Mouse (Mus musculus) neural tube, embryonic 15.5 days (tissue): ENCODE measurements around the gene Ddx24. TPM values are rescaled to one million over a fixed set of nuclear protein-coding genes. Genes with fewer than 3 reads are reported as not detected.

Experiments
- ATAC-seq: fragments of 200-750 bp; cut with Nextera tagmentation; 2 replicates; pipeline ENCODE4 v1.8.0; 2017; ENCODE audit warnings: mild to moderate bottlenecking, moderate TSS enrichment, moderate library complexity; ENCODE audit not compliant: low FRiP score
- H3K27ac ChIP-seq: fragments of 300-500 bp; sonication (generic); replicated peaks from 2 replicates; pipeline ENCODE4 v1.5.1; 2015; ENCODE audit warnings: mild to moderate bottlenecking, inconsistent platforms
- H3K27me3 ChIP-seq: fragments of 300-500 bp; sonication (generic); replicated peaks from 2 replicates; pipeline ENCODE4 v1.6.1; 2015; ENCODE audit warnings: inconsistent platforms
- H3K36me3 ChIP-seq: fragments of 300-500 bp; sonication (generic); 2 replicates; pipeline ENCODE4 v1.6.1; 2015; ENCODE audit warnings: inconsistent platforms
- H3K4me1 ChIP-seq: fragments of 300-500 bp; sonication (generic); 2 replicates; pipeline ENCODE4 v1.6.1; 2015; ENCODE audit warnings: inconsistent platforms
- H3K4me2 ChIP-seq: fragments of 300-500 bp; sonication (generic); 2 replicates; pipeline ENCODE4 v1.6.1; 2015; ENCODE audit warnings: inconsistent platforms, mild to moderate bottlenecking, moderate library complexity
- H3K4me3 ChIP-seq: fragments of 300-500 bp; sonication (generic); replicated peaks from 2 replicates; pipeline ENCODE4 v1.5.1; 2015; ENCODE audit warnings: mild to moderate bottlenecking, inconsistent platforms
- H3K9ac ChIP-seq: fragments of 300-500 bp; sonication (generic); replicated peaks from 2 replicates; pipeline ENCODE4 v1.6.1; 2015; ENCODE audit warnings: mild to moderate bottlenecking, inconsistent platforms
- H3K9me3 ChIP-seq: fragments of 300-500 bp; sonication (generic); replicated peaks from 2 replicates; pipeline ENCODE4 v1.6.1; 2016; ENCODE audit warnings: inconsistent platforms
- WGBS: fragments of 180-500 bp; shearing (Covaris S2); methylation state at CpG from one replicate; pipeline ENCODE4 v1.1.7; 2015; ENCODE audit warnings: mixed read lengths; 5-methylcytosine and 5-hydroxymethylcytosine counted together
- polyA plus RNA-seq: library from polyadenylated mRNA; unstranded; fragments of >200 nt; fragmentation: Nextera tagmentation; extraction: Ambion mirVana; gene quantifications from 2 replicates; pipeline ENCODE4 v1.2.1, GENCODE M21; 2015

Ddx24 gene
- polyA plus RNA-seq, 1 experiment from 2014 or later = 181 TPM

DNA sequence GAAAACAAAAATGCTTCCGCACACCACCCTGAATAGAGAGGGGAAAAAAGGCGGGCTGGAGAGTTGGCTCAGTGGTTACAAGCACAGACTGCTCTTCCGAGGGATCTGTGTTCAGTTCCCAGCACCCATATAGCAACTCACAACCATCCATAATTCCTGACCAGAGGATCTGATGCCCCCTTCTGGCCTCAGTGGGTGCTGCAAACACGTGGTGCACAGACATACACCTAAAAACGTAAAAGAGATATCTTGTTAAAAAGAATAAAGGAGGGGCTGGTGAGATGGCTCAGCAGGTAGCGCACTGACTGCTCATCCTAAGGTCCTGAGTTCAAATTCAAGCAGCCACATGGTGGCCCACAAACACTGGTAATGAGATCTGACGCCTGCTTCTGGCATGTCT, 1.1 kb upstream of the Ddx24 start:
- no peaks in the 10 kb centered on the region for H3K9me3 ChIP-seq
- peaks cover 31% of the 10 kb centered on the region for H3K4me1 ChIP-seq
- H3K9ac ChIP-seq = no peak overlapping the region
- 91% methylated on average over 7 of the region's 7 CpGs for whole genome bisulfite sequencing
- H3K27ac ChIP-seq = no peak overlapping the region
- H3K4me2 ChIP-seq = no peak overlapping the region
- no peak for ATAC-seq
- H3K4me3 ChIP-seq = no peak overlapping the region
- H3K36me3 ChIP-seq = peaks cover 8% of the 10 kb centered on the region
- no peaks in the 10 kb centered on the region for H3K27me3 ChIP-seq

DNA sequence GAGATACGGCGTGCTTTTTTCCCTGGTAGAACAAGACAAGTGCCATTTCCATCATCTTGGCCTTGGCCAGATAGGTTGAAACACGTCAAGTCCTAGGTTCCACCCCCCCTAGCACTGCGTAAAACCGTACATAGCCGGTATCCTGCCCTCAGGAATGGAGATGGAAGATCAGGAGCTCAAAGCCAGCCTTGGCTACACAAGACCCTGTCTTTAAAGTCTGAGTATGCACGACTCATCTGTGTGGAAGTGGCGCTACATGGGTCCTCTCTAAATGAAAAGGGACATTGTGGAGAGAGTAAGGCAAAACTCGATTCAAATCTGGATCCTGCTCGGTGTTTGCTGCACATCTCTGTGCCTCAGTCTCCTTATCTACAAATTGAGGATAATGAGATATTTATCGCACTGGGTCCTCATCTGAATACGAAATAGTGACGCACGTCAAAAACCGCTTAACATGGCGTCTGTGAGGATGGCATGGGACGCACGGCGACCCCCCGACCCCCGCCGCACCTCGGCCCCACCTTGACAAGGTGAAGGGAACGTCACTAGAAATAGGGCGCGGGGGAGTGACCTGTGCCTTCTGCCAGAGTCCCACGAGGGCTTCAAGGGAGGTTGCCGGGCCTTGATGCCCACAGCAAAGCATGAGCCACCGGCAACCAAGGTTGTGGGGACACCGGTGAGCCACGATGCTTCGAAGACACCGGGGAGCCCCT, 458 bp downstream of the Ddx24 start:
- Histone ChIP-seq H3K9ac (peak overlapping the region; percentile 97), H3K36me3 (peaks cover 8% of the 10 kb centered on the region), H3K27me3 (no peaks in the 10 kb centered on the region), H3K4me2 (peak overlapping the region; percentile 86), H3K27ac (peak overlapping the region; percentile 84), H3K9me3 (no peaks in the 10 kb centered on the region), H3K4me3 (peak overlapping the region; percentile 96), H3K4me1 (peaks cover 42% of the 10 kb centered on the region)
- 9% methylated on average over 33 of the region's 33 CpGs for WGBS
- peak; percentile 53 for ATAC-seq

GRCm38 (mm10) chr12:103408144-103408543, 17.5 kb downstream of the Ddx24 start:
- no peak for ATAC-seq
- WGBS = 97% methylated on average over 10 of the region's 10 CpGs
- H3K27me3 ChIP-seq = no peaks in the 10 kb centered on the region
- H3K4me2 ChIP-seq = no peak overlapping the region
- peaks cover 96% of the 10 kb centered on the region for H3K36me3 ChIP-seq
- no peak overlapping the region for H3K27ac ChIP-seq
- H3K9ac ChIP-seq = no peak overlapping the region
- no peaks in the 10 kb centered on the region for H3K9me3 ChIP-seq
- H3K4me3 ChIP-seq = no peak overlapping the region
- no peaks in the 10 kb centered on the region for H3K4me1 ChIP-seq

DNA sequence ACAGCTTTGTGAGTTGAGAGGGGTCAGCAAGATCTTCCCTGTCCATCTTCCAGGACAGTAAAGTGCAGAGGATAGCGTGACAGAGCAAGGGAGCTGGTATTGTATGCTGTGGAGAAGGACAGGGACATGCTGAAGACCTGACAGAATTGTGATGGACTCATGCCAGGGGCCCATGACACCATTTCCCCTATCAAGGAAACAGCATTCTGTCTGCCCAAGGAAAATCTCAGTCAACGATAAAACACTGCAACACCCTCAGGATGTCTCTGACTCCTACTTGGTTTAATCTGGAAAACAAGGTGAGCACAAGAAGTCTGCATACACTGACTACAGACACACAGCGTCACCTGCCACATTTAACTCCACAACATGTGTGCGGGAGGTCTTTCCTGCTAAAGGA, 17.9 kb downstream of the Ddx24 start, which contains the start of gene 9330161L09Rik:
Gene 9330161L09Rik (minus strand): TSS at position 101 of the 400 bp plus-strand sequence.
- H3K9ac ChIP-seq = no peak within 1 kb of the TSS
- H3K9me3 ChIP-seq = no peaks in the 10 kb centered on the region
- no peak within 1 kb of the TSS for H3K4me2 ChIP-seq
- peaks cover 94% of the 10 kb centered on the region for H3K36me3 ChIP-seq
- WGBS = 97% methylated on average over 4 of the region's 4 CpGs
- H3K27me3 ChIP-seq = no peaks in the 10 kb centered on the region
- H3K27ac ChIP-seq = no peak within 1 kb of the TSS
- no peak for ATAC-seq
- no peak within 1 kb of the TSS for H3K4me3 ChIP-seq
- H3K4me1 ChIP-seq = no peaks in the 10 kb centered on the region

- Histone ChIP-seq H3K27ac (no peak overlapping the region), H3K36me3 (peaks cover 62% of the 10 kb centered on the region), H3K9ac (no peak overlapping the region), H3K27me3 (no peaks in the 10 kb centered on the region), H3K4me3 (no peak overlapping the region), H3K4me2 (no peak overlapping the region), H3K4me1 (no peaks in the 10 kb centered on the region), H3K9me3 (no peaks in the 10 kb centered on the region)
- 88% methylated on average over 18 of the region's 18 CpGs for WGBS
- peak; percentile 8; the same call in 1 of the 2 replicates for ATAC-seq
Measured at GRCm38 (mm10) chr12:103404131-103404530, 21.5 kb downstream of the Ddx24 start.

DNA sequence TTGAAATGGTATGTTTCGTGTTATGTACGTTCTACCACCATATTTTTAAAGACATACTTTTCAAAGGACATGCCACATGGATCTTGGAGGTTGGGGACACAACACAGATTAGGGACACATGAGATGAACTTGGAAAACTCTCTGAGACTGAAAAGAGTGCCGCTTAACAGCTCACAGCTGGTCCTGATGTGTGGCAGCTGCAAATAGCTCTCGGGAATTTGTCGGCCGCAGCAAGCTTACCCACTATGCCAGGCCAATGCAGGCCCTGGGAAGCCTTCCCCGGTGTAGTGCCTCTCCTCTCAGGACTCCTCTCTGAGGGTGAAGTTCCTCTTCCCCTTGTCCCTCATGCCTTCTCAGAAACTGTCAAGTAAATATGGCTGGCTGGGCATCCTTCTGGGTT, 28.9 kb downstream of the Ddx24 start:
- ATAC-seq = no peak
- no peak overlapping the region for H3K4me2 ChIP-seq
- H3K27ac ChIP-seq = no peak overlapping the region
- H3K4me1 ChIP-seq = no peaks in the 10 kb centered on the region
- 84% methylated on average over 7 of the region's 7 CpGs for WGBS
- peaks cover 4% of the 10 kb centered on the region; the same call in 1 of the 2 replicates for H3K36me3 ChIP-seq
- no peaks in the 10 kb centered on the region for H3K9me3 ChIP-seq
- H3K4me3 ChIP-seq = no peak overlapping the region
- H3K9ac ChIP-seq = no peak overlapping the region
- no peaks in the 10 kb centered on the region for H3K27me3 ChIP-seq

GRCm38 (mm10) chr12:103395486-103396275, 29.9 kb downstream of the Ddx24 start:
- ATAC-seq = no peak
- 79% methylated on average over 12 of the region's 12 CpGs for WGBS
- Histone ChIP-seq H3K4me2 (no peak overlapping the region), H3K27ac (no peak overlapping the region), H3K9ac (no peak overlapping the region), H3K4me1 (0 out of 2 replicates have a peak, but pooled peaks cover 2% of the 10 kb centered on the region), H3K4me3 (no peak overlapping the region), H3K27me3 (no peaks in the 10 kb centered on the region), H3K36me3 (no peaks in the 10 kb centered on the region), H3K9me3 (no peaks in the 10 kb centered on the region)

DNA sequence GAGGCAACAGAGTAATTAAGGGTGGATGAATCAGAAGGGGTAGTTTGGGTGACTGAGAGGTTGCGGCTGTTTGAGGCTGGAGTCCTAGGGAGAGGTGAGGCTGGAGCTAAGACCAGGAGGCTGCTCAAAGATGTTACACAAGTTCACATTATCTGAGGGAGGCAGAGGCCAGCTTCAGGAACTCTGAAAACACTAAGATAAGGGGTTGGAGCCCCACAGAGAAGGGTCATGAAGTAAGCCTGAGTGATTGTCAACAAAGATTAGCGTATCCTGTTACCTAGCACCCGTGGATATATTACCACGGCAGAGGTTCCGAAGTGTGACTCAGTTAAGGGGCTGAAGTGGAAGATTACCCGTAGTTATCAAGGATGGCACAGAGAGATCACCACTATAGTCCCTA, 32.1 kb downstream of the Ddx24 start:
- Histone ChIP-seq H3K27ac (no peak overlapping the region), H3K9ac (no peak overlapping the region), H3K4me1 (peaks cover 21% of the 10 kb centered on the region), H3K4me2 (no peak overlapping the region), H3K27me3 (no peaks in the 10 kb centered on the region), H3K36me3 (no peaks in the 10 kb centered on the region), H3K4me3 (no peak overlapping the region), H3K9me3 (no peaks in the 10 kb centered on the region)
- WGBS = 60% methylated on average over 6 of the region's 6 CpGs
- ATAC-seq = no peak

DNA sequence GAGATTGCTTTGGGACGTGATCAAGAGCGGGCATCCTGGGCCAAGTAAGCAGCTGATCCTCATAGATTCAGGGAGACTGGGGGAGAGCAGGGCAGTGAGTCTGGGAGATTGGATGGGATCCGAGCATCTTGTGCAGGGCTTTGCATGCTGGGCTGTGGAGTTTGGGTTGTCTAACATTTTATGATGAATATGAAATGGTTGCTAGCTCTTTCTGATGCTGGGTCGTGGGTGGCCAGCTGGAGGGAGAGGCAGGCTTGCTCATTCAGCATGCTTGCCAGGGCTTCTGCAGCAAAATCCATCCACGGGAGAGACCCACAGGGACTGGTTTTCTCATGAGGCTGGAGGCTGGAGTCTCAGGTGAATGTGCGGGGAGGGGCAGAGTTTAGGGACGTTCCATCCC, 34.5 kb downstream of the Ddx24 start:
- no peaks in the 10 kb centered on the region for H3K9me3 ChIP-seq
- no peak overlapping the region for H3K4me3 ChIP-seq
- ATAC-seq = no peak
- H3K27me3 ChIP-seq = no peaks in the 10 kb centered on the region
- H3K4me1 ChIP-seq = peaks cover 21% of the 10 kb centered on the region
- H3K9ac ChIP-seq = no peak overlapping the region
- H3K4me2 ChIP-seq = no peak overlapping the region
- H3K27ac ChIP-seq = no peak overlapping the region
- H3K36me3 ChIP-seq = no peaks in the 10 kb centered on the region
- WGBS = 88% methylated on average over 7 of the region's 7 CpGs

GRCm38 (mm10) chr12:103389982-103390381, 35.6 kb downstream of the Ddx24 start:
- 81% methylated on average over 4 of the region's 4 CpGs for WGBS
- no peak for ATAC-seq
- Histone ChIP-seq H3K36me3 (no peaks in the 10 kb centered on the region), H3K4me2 (peak overlapping the region; percentile 82; the same call in 1 of the 2 replicates), H3K4me1 (peaks cover 21% of the 10 kb centered on the region), H3K9me3 (no peaks in the 10 kb centered on the region), H3K27ac (no peak overlapping the region), H3K9ac (0 out of 2 replicates have a peak overlapping the region, but pooled peaks have one; percentile 3), H3K27me3 (no peaks in the 10 kb centered on the region), H3K4me3 (no peak overlapping the region)

GRCm38 (mm10) chr12:103389348-103389727, 36.3 kb downstream of the Ddx24 start:
- peaks cover 21% of the 10 kb centered on the region for H3K4me1 ChIP-seq
- no peaks in the 10 kb centered on the region for H3K36me3 ChIP-seq
- H3K9ac ChIP-seq = peak overlapping the region; percentile 92; the same call in 1 of the 2 replicates
- no peaks in the 10 kb centered on the region for H3K27me3 ChIP-seq
- WGBS = 62% methylated on average over 2 of the region's 2 CpGs
- H3K9me3 ChIP-seq = no peaks in the 10 kb centered on the region
- no peak for ATAC-seq
- no peak overlapping the region for H3K27ac ChIP-seq
- H3K4me3 ChIP-seq = peak overlapping the region; percentile 76
- H3K4me2 ChIP-seq = peak overlapping the region; percentile 82
